Mouse (Mus musculus): ENCODE data around the gene Sergef.

DNA sequence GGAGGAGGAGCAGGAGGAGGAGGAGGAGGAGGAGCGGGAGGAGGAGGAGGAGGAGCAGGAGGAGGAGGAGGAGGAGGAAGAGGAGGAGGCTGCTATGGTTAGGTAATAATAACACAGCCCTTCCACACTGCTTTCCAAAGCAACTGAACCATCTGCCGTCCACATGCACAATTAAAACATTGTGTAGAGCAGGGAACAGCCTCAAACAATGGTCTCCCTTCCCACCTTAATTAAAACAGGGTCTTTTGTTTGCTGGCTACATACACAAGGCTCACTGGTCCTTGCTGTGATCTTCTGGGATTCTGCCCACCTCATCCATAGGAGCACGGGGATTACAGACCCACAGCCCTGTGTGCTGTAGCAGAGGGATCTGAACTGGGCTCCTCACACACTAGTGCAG is 15.6 kb downstream of the Sergef start:
- TF ChIP-seq CTCF (IDR thresholded peaks at IDR 0.05; ENCODE audit: low read depth) (no peak), EP300 (IDR thresholded peaks at IDR 0.05; ENCODE audit: low read depth) (no peak)
